Mouse (Mus musculus): ENCODE measurements at regions not wholly inside any gene's neighbourhood (a gene's known extent, or its start where the extent isn't known, plus 50 kb on each side); places are given as distances from the start of the nearest gene placed in this dataset.
A peak's percentile ranks its signal among the peaks of the same experiment; 100 is the strongest.

- Histone ChIP-seq H3K36me3 (ENCODE audit: insufficient read depth, low read length) (no peaks in the 10 kb centered on the region), H3K4me2 (ENCODE audit: low read length) (no peak overlapping the region), H3K9me3 (replicated peaks; ENCODE audit: low read length) (no peaks in the 10 kb centered on the region), H3K27ac (no peak overlapping the region), H3K4me3 (replicated peaks; ENCODE audit: low read depth, low read length) (no peak overlapping the region), H3K4me1 (replicated peaks; ENCODE audit: insufficient read depth, low read length) (no peaks in the 10 kb centered on the region), H3K27me3 (ENCODE audit: insufficient read depth, low read length) (no peaks in the 10 kb centered on the region; the same call in 1 of the 2 replicates), H3K9ac (ENCODE audit: low read depth, low read length) (no peak overlapping the region)
- 76% methylated on average over 9 of the region's 9 CpGs for WGBS
- TF ChIP-seq CTCF (IDR thresholded peaks at IDR 0.05; ENCODE audit: low read depth), result no peak
- ATAC-seq (replicated peaks; ENCODE audit: low FRiP score, low read depth) (no peak), DNase-seq (ENCODE audit: low spot score) (no peak)
Observed at GRCm38 (mm10) chr16:93453056-93453455, 150.8 kb downstream of the Setd4 start.

GRCm38 (mm10) chr16:93450896-93451295, 153.0 kb downstream of the Setd4 start:
- TF ChIP-seq CTCF (IDR thresholded peaks at IDR 0.05; ENCODE audit: low read depth), result no peak

GRCm38 (mm10) chr16:93449925-93450324, 153.9 kb downstream of the Setd4 start:
- ATAC-seq (replicated peaks; ENCODE audit: low FRiP score, low read depth) (peak; percentile 58; the same call in 1 of the 2 replicates), DNase-seq (ENCODE audit: low spot score) (peak; percentile 81)
- Histone ChIP-seq H3K27ac (no peak overlapping the region), H3K27me3 (ENCODE audit: insufficient read depth, low read length) (no peaks in the 10 kb centered on the region), H3K9me3 (replicated peaks; ENCODE audit: low read length) (no peaks in the 10 kb centered on the region), H3K4me3 (replicated peaks; ENCODE audit: low read depth, low read length) (no peak overlapping the region), H3K4me2 (ENCODE audit: low read length) (no peak overlapping the region), H3K36me3 (ENCODE audit: insufficient read depth, low read length) (no peaks in the 10 kb centered on the region), H3K9ac (ENCODE audit: low read depth, low read length) (no peak overlapping the region), H3K4me1 (replicated peaks; ENCODE audit: insufficient read depth, low read length) (no peaks in the 10 kb centered on the region)
- TF ChIP-seq CTCF (IDR thresholded peaks at IDR 0.05; ENCODE audit: low read depth), result no peak
- 7% methylated on average over 3 of the region's 3 CpGs for WGBS

More at GRCm38 (mm10) chr16:93450896-93451295, 153.0 kb downstream of the Setd4 start:
- no peaks in the 10 kb centered on the region for H3K27me3 ChIP-seq (ENCODE audit: insufficient read depth, low read length)
- no peak overlapping the region for H3K4me2 ChIP-seq (ENCODE audit: low read length)
- WGBS, result 77% methylated on average over 6 of the region's 6 CpGs
- no peak overlapping the region for H3K27ac ChIP-seq
- no peaks in the 10 kb centered on the region for H3K9me3 ChIP-seq (replicated peaks; ENCODE audit: low read length)
- no peaks in the 10 kb centered on the region for H3K4me1 ChIP-seq (replicated peaks; ENCODE audit: insufficient read depth, low read length)
- ATAC-seq (replicated peaks; ENCODE audit: low FRiP score, low read depth), result no peak
- no peak overlapping the region for H3K4me3 ChIP-seq (replicated peaks; ENCODE audit: low read depth, low read length)
- no peaks in the 10 kb centered on the region for H3K36me3 ChIP-seq (ENCODE audit: insufficient read depth, low read length)
- no peak overlapping the region for H3K9ac ChIP-seq (ENCODE audit: low read depth, low read length)
- no peak for DNase-seq (ENCODE audit: low spot score)

GRCm38 (mm10) chr16:93448124-93448523, 155.7 kb downstream of the Setd4 start:
- Histone ChIP-seq H3K36me3 (ENCODE audit: insufficient read depth, low read length) (no peaks in the 10 kb centered on the region), H3K4me3 (replicated peaks; ENCODE audit: low read depth, low read length) (no peak overlapping the region), H3K27ac (no peak overlapping the region), H3K9me3 (replicated peaks; ENCODE audit: low read length) (no peaks in the 10 kb centered on the region), H3K4me1 (replicated peaks; ENCODE audit: insufficient read depth, low read length) (no peaks in the 10 kb centered on the region), H3K9ac (ENCODE audit: low read depth, low read length) (no peak overlapping the region), H3K4me2 (ENCODE audit: low read length) (no peak overlapping the region), H3K27me3 (ENCODE audit: insufficient read depth, low read length) (no peaks in the 10 kb centered on the region)
- WGBS, result 87% methylated on average over 10 of the region's 10 CpGs
- no peak for DNase-seq (ENCODE audit: low spot score)
- ATAC-seq (replicated peaks; ENCODE audit: low FRiP score, low read depth), result no peak
- TF ChIP-seq CTCF (IDR thresholded peaks at IDR 0.05; ENCODE audit: low read depth), result no peak

GRCm38 (mm10) chr16:93446970-93447369, 156.9 kb downstream of the Setd4 start:
- H3K27ac ChIP-seq, result no peak overlapping the region
- no peak for DNase-seq (ENCODE audit: low spot score)
- WGBS, result 89% methylated on average over 5 of the region's 5 CpGs
- H3K4me1 ChIP-seq (replicated peaks; ENCODE audit: insufficient read depth, low read length), result no peaks in the 10 kb centered on the region
- no peak overlapping the region for H3K9ac ChIP-seq (ENCODE audit: low read depth, low read length)
- H3K27me3 ChIP-seq (ENCODE audit: insufficient read depth, low read length), result no peaks in the 10 kb centered on the region
- no peaks in the 10 kb centered on the region for H3K36me3 ChIP-seq (ENCODE audit: insufficient read depth, low read length)
- no peak for TF ChIP-seq CTCF (IDR thresholded peaks at IDR 0.05; ENCODE audit: low read depth)
- no peak overlapping the region for H3K4me2 ChIP-seq (ENCODE audit: low read length)
- no peak overlapping the region for H3K4me3 ChIP-seq (replicated peaks; ENCODE audit: low read depth, low read length)
- no peaks in the 10 kb centered on the region for H3K9me3 ChIP-seq (replicated peaks; ENCODE audit: low read length)
- ATAC-seq (replicated peaks; ENCODE audit: low FRiP score, low read depth), result no peak

- no peaks in the 10 kb centered on the region for H3K4me1 ChIP-seq (replicated peaks; ENCODE audit: insufficient read depth, low read length)
- no peak for DNase-seq (ENCODE audit: low spot score)
- H3K27me3 ChIP-seq (ENCODE audit: insufficient read depth, low read length), result no peaks in the 10 kb centered on the region
- H3K27ac ChIP-seq, result no peak overlapping the region
- no peak for TF ChIP-seq CTCF (IDR thresholded peaks at IDR 0.05; ENCODE audit: low read depth)
- no peak overlapping the region for H3K9ac ChIP-seq (ENCODE audit: low read depth, low read length)
- no peak overlapping the region for H3K4me2 ChIP-seq (ENCODE audit: low read length)
- H3K4me3 ChIP-seq (replicated peaks; ENCODE audit: low read depth, low read length), result no peak overlapping the region
- 67% methylated on average over 13 of the region's 13 CpGs for WGBS
- ATAC-seq (replicated peaks; ENCODE audit: low FRiP score, low read depth), result no peak
- no peaks in the 10 kb centered on the region for H3K9me3 ChIP-seq (replicated peaks; ENCODE audit: low read length)
- H3K36me3 ChIP-seq (ENCODE audit: insufficient read depth, low read length), result no peaks in the 10 kb centered on the region
Observed at GRCm38 (mm10) chr16:93446206-93446605, 157.7 kb downstream of the Setd4 start.

- 33% methylated on average over 11 of the region's 11 CpGs for WGBS
- no peak overlapping the region for H3K9ac ChIP-seq (ENCODE audit: low read depth, low read length)
- no peaks in the 10 kb centered on the region for H3K9me3 ChIP-seq (replicated peaks; ENCODE audit: low read length)
- H3K27ac ChIP-seq, result no peak overlapping the region
- no peaks in the 10 kb centered on the region for H3K36me3 ChIP-seq (ENCODE audit: insufficient read depth, low read length)
- H3K4me1 ChIP-seq (replicated peaks; ENCODE audit: insufficient read depth, low read length), result no peaks in the 10 kb centered on the region; the same call in 1 of the 2 replicates
- no peak for TF ChIP-seq CTCF (IDR thresholded peaks at IDR 0.05; ENCODE audit: low read depth)
- H3K4me2 ChIP-seq (ENCODE audit: low read length), result no peak overlapping the region
- H3K27me3 ChIP-seq (ENCODE audit: insufficient read depth, low read length), result no peaks in the 10 kb centered on the region
- DNase-seq (ENCODE audit: low spot score) (peak; percentile 52), ATAC-seq (replicated peaks; ENCODE audit: low FRiP score, low read depth) (no peak)
- no peak overlapping the region for H3K4me3 ChIP-seq (replicated peaks; ENCODE audit: low read depth, low read length)
Observed at GRCm38 (mm10) chr16:93442837-93443236, 161.0 kb downstream of the Setd4 start.

Measured in kidney, postnatal 0 days (tissue).